Mouse (Mus musculus): ENCODE data around the gene Parm1.

GRCm38 (mm10) chr5:91484324-91484723, 33.1 kb upstream of the Parm1 start:
- TF ChIP-seq GATA1 (IDR thresholded peaks at IDR 0.05; ENCODE audit: low read length) (no peak), TAL1 (IDR thresholded peaks at IDR 0.05; ENCODE audit: low read length) (no peak)

Measured in erythroblast, embryonic 14.5 days (primary cell).